Mouse (Mus musculus) retina, embryonic 14.5 days (tissue): ENCODE measurements around the gene Rnf40.

Experiments used
- DNase-seq: peaks from one replicate; pipeline ENCODE4 v3.0.0-alpha.2; 2015; ENCODE audit warnings: low spot score

Gene Rnf40

DNA sequence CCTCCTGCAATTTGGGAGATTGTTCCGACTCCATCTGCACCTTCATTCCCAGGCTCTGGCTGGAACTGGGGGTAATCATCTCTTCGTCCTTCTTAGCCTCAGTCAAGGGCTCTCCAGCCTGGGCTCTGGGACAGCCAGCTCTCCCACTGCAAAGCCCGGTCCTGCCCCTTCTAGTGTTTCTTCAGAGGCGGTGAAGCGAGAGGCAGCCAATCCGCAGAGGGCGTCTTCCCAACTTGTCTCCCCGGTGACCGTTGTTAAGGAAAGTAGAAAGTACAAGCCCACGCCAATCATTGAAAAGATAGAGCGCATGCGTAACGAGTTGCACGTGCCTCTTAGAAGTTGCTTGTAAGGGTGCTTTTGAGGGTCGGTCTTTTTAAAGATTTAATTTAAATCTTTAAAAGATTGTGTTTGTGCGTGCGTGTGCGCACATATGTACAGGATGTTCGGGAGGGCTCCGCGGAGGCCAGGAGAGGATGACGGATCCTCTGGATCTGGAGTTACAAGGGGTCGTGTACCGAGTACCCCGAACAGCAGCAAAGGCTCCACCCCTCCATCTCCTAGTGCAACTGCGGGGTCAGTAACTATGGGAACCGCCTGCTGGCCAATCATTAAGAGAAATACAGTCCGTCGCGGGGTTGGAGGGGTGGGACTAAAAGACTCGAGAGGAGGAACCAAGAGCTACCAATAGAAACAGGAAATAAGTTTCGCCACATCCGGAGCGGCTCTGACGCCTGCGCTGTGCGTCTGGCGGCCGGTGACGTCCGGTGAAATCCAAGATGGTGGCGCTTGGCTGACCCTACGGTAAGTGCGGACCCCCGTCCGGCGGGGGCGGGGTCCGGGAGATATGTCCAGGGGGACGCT lies at the start of gene Rnf40, which contains the start of gene Ccdc189:
Rnf40 (plus strand) TSS at position 757 of the 861 bp plus-strand sequence.
Ccdc189 (minus strand) TSS at position 585 of the 861 bp plus-strand sequence.
- peak; percentile 98 for DNase-seq

DNA sequence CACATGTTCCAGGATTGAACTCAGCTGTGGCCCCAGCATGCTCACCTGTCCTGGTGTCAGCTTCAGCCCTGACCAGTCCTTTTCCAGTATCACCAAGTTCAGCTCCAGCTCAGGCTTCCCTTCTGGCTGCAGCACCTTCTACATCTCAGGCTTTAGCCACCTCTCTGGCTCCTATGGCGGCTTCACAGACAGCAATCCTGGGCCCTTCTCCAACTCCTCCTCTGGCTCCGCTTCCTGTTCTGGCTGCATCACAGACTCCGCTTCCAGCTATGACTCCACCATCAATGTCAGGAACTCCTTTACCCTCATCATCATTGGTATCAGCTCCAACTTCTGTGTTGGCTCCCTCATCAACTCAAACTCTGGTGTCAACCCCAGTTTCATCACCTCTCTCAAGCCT lies 46.9 kb upstream of the Rnf40 start:
- DNase-seq: no peak

DNA sequence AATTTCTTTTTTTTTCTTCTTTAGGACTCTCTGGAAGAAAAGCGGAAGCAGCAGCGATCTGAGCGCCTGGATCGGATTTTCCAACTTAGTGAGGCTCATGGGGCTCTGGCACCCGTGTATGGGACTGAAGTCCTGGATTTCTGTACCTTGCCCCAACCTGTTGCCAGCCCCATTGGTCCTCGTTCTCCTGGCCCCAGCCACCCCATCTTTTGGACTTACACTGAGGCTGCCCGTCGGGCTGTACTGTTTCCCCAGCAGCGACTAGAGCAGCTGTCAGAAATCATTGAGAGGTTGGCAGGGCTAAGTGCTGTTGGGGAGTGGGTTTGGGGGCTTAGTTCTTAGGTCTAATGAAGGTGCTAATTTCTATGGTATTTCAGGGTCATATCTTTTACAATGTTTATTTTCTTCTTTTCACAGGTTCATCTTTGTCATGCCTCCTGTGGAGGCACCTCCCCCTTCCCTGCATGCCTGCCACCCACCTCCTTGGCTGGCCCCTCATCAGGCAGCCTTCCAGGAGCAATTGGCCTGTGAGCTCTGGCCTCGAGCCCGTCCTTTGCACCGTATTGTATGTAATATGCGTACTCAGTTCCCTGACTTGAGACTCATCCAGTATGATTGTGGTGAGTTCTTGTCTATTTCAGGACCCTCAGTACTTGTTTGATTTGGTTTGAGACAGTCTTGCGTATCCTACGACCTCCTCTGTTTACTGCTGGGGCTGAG lies 39.3 kb upstream of the Rnf40 start:
- no peak for DNase-seq

DNA sequence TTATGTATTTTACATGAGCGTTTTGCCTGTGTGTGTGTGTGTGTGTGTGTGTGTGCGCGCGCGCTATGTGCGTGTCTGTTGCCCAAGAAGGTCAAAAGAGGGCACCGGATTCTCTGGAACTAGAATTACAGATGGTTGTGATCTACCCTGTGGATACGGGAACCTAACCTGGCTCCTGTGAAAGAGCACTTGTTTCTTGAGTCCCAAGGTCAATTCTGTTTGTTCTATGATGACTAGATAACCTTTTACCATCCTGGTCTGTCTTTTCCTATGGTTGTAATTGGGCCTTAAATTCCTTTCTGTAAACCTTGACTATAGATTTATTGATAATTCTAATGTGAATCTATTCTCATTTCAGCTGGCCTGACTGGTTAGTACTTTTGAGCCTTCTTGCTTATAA lies 37.0 kb upstream of the Rnf40 start:
- no peak for DNase-seq

DNA sequence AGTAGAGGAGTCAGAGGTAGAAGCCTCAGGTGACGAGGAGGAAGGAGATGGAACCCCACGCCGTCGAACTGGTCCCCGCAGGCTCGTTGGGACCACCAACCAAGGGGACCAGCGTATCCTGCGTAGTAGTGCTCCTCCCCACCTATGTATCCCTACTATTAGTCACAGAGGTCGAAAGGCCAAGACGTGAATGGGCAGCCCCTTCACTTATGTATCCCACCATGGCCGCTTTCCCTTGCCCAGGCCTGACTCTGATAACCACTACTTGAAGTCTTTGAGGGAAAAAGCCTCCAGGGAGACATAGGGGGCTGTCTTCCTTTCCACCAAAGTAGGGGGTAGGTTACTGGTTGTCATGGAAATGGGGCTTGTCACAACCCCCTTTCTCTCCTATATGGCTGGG lies 28.0 kb upstream of the Rnf40 start:
- no peak for DNase-seq

DNA sequence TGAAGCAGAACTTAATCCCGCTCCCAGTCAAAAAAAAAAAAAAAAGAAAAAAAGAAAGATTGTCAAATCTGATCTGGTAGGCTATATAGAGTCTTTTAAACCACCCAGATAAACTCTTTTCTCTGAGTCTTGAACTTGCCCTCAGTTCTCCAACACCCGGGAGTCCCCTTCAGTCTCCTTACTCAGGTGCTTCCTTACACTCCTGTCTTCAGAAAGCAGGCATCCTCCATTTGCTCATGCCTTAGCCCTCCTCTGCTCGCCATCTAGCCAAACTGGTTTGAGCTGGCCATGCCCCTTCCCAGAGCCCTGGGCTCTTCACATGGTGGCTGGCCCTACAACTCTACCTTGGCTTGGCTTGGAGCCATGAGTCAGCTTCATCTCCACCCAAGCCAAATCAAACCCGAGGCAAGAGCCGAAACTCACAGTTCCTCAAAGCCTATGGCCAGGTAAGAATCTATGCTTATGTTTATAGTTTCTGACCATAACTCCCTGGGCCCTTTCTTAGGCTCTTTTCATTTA lies 27.2 kb upstream of the Rnf40 start, which contains the start of gene Tmem265:
Tmem265 (plus strand) TSS at position 51 of the 519 bp plus-strand sequence.
- DNase-seq: no peak

DNA sequence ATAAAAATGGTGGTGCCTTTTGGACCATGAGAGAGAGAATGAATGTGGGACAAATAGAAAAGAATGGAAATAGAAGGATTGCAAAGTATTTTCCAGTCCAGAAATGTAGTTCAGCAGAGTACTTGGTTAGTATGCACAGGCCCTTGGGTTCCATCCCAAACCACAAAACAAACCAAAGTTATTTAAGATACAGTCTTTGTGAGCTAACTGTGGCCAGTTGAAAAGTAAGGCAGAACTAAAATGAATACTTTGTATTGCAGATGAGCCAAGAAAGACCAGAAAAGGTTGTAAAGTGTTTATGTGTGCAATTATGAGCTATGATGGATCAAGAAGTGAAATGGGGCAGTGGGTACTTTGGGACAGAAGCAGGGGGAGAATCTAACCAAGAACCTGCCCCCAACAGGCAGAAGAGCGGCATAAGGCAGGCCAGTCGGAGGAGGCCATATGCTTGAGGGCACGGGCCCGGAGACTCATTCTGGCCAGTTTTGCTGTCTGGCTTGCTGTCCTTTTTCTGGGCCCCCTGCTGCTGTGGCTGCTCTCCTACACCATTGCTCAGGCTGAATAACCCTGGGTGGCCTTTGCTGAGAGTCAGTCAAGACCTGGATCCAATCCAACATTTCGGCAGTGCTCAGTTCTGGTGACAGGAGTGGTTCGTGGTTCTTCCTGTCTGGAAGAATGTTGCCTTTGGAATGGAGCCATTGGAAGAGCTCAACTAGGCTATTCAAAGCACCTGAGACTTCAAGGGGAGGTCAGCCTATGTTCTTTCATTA lies 24.0 kb upstream of the Rnf40 start:
- DNase-seq: no peak

DNA sequence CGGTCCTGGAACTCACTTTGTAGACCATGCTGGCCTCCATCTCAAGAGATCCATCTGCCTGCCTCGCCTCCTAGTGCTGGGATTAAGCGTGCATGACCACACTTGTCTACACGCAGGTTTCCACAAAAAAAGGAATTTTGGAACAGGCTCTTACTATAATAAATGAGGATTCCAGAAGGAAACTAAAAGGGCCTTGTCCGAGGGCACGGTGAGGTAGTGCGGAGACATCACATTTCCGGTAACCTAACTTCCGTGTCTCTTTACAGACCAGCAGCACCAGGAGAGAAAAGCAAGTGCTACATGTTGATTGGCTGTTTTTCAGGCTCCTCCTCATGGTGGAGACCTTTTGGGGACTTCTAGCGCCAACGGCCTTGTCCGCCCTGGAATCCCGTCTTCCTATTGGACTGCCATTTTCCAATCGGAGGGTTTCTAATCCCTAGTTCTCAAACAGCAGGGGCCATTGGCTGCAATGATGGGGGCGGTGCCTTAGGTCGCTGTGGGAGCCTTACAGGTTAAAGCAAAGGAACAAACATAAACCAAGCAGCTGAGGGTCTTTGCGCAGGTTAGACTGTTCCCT lies 15.6 kb upstream of the Rnf40 start, which contains the start of gene Phkg2:
Phkg2 (plus strand) TSS at position 446 of the 577 bp plus-strand sequence.
- peak; percentile 97 for DNase-seq

DNA sequence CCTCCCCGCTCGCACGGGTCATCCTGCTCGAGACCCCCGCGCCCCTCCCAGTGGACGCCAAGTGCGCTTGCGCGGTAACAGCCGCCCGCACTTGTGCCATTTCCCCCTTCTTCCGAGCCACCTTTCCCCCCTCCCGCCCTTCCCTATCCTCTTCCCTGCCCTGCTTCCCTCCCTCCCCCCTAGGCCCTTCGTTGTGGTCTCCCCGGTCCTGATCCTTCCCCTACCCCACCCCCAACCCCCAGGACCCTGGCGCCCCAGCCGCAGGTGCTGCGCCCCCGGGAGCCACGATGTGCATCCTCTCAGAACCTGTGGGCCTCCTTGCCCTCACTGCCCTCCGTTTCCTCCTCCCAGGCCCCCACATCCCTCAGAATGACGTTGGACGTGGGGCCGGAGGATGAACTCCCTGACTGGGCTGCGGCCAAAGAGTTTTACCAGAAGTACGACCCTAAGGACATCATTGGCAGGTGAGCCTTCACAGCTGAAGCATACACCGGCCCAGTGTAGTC lies 15.0 kb upstream of the Rnf40 start:
- peak; percentile 17 for DNase-seq

DNA sequence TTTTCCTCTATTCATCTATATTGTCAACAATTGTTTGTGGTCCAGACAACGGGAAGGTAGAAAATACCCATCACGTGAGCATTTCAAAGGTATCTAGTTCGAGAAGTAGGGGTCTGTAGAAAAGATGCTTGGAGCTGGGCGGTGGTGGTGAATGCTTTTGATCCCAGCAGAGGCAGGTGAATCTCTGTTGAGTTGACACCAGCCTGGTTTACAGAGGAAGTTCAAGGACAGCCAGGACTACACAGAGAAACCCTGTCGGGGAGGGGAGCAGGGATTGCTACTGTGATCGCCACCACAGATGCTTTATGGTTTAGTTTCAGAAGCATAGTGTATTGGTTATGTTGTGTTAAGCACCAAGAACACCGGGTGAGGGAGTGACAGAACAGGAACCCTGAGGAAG lies 14.5 kb upstream of the Rnf40 start:
- DNase-seq: no peak

DNA sequence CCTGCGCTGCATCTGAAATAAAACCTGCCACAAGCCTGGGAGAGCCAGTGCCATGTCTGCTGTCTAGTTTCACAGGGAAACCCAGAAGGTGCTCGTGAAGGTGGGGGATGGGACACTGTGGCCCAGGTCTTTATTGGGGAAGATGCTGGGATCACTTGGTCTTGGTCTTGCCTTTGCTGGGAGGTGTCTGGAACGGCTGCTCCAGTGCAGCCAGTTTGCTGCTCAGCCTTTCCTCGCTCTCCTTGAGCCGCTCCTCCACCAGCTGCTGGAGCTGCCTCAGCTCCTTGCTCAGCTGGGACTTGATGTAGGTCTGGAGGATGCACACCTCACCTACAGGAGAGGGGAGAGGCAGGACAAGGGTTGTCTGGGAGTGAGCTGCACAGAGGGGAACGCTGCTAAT lies 5.3 kb upstream of the Rnf40 start:
- no peak for DNase-seq

DNA sequence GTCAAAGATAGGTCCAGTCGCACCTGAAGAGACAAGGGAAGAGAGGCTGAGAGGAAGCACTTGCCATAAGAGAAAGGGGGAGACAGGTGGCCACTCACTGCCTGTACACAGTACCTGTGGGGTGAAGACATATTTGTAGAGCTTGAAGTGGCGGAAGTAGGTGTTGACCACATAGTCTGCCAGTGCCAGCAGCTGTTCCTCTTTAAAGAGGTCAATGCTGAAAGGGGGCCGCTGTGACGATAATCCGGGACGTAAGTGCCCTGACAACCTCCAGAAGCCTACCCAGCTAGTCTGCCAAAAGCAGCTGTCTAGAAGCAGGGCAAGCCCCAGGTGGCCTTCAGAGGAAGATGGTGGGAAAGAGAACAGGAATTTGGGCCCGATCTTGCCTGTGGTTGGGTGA lies 3.5 kb upstream of the Rnf40 start:
- no peak for DNase-seq

DNA sequence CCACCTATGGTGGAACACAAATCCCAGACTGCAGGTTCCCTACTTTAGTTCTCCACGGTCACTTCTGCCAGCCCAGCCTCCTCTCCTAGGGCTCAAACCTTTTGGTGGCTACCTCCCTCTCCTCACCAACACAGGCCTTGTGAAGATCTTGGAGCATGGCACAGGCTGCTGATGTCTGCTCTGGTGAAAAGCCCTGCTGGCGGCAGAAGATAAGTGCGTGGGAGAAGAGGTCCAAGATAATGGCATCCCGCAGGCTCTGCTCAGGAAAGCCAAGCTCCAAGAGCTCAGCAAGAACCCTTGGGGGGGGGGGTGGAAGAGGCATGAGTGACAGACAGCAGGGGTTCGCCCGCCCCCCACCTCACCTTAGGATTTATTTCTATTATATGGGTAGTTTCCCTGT lies 2.4 kb upstream of the Rnf40 start:
- no peak for DNase-seq

DNA sequence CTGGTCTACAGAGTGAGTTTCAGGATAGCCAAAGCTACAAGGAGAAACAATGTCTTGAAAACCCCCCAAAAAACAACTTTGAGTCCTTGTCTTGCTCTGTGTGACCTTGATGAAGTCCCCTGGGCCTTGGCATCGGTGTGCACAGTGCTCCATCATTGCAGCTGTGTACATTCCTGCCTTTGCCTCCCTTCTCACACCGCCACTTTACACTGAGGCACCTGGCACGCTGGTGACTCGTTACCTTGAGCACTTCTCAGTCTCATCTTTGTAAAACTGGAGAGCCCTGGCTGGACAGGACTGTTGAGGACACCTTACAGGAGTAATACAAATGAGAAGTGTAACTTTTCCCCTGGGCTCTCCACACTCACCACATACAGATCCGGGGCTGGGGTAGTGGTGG lies 1.4 kb upstream of the Rnf40 start:
- no peak for DNase-seq

DNA sequence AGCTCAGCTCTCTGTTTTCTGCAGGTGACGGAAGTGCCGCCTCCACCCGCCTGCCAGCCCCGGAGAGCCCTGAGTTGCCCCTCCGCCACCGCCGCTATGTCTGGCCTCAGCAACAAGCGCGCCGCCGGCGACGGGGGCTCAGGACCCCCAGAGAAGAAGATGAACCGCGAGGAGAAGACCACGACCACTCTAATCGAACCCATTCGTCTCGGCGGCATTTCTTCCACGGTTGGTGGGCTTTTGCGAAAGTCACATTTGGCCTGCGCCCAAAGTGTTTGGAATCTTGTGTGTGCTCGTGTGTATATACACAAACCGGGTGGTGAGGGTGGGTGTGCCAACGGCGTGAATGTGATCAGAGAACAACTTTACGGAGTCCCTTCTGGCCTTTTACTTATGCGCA lies 334 bp downstream of the Rnf40 start:
- no peak for DNase-seq

DNA sequence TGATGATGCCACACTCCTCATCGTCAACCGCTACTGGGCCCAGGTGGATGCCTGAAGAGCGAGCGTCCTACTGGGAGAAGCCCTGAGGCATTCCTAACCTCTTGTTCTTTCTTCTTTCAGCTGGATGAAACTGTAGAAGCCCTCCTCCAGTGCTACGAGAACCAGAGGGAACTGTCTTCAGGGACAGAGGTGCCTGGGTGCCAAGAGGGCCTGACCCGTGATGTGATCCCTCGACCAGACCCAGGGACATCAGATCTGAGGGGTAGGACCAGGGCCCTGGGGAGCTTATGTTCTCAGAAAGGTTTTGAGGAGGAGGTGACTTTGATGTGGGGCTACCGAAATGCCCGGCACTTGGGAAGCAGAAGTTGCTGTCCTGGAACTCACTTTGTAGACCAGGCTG lies 1.1 kb downstream of the Rnf40 start:
- no peak for DNase-seq

DNA sequence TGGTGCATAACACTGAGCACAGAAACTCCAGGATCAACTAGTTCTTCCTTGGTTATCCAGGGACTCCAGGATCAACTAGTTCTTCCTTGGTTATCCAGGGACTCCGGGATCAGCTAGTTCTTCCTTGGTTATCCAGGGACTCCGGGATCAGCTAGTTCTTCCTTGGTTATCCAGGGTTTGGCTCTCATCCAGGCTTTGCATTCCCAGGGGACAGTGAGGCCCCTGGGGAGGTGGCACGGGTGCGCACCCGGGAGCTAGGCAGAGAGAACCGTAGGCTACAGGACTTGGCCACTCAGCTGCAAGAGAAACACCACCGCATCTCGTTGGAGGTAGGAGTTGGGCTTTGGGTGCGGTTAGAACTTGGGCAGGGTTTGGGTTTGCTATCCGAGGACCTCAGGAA lies 2.5 kb downstream of the Rnf40 start:
- no peak for DNase-seq

DNA sequence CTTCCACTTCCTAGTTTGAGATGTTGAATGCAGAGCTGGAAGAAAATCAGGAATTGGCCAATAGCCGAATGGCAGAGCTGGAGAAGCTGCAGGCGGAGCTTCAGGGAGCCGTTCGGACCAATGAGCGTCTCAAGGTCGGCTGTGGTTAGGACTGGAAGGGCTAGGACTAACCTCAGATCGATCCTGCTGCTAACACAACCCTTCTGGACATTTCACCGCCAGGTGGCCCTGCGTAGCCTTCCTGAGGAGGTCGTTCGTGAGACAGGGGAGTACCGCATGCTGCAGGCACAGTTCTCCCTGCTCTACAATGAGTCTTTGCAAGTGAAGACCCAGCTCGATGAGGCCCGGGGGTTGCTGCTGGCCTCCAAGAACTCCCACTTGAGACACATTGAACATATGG lies 4.0 kb downstream of the Rnf40 start:
- no peak for DNase-seq

DNA sequence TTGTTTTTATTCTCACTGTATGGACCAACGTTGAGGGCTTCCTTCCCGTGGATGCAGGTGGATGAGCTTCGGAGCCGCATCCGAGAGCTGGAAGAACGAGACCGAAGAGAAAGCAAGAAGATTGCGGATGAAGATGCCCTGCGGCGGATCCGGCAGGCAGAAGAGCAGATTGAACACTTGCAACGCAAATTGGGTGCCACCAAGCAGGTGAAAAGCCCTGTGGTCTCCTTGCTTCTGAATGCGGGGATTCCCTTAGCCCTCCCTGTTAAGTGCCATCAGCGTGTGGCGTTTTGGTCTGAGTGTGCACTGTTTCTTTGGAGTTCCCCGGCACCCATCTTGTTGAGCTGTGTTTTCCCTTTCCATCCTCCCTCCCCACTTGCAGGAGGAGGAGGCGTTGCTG lies 8.2 kb downstream of the Rnf40 start:
- no peak for DNase-seq

DNA sequence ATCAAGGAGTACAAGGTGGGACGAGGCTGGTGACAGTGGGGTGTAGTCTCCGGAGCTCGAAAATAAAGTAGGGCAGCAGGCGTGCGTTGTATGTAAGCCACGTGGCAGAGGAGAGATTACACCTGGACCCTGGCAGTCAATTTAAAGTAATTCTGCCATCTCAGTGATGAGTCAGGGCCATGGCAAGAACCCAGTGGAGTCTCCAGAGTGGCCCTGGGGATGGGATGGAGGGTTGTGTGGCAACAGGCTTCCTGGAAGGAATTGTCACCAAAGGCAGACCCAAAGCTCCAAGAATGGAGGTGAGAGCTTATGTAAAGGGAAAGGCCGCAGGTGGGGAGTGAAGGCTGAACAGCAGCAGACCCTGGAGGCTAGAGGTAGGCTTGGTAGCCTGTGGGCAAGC lies 12.0 kb downstream of the Rnf40 start:
- no peak for DNase-seq

DNA sequence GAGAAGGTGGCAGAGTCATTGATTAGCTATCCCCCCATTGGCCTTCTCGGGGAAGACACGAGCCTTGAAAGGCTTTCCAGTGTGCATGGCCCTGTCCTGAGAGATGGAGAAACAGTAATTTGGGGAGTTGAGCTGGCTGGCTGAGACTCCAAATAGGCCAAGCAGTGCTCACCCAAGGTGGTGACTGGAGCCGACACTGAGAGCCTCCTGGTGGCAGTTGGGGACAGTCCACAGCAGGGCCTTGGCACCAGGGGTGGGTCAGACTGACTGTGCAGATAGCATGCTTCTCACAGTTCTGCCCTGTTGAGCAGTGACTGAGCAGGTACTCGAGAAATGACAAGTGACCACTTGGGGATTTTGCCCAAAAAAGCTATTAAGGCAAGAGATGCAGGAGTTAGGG lies 13.2 kb downstream of the Rnf40 start:
- no peak for DNase-seq

DNA sequence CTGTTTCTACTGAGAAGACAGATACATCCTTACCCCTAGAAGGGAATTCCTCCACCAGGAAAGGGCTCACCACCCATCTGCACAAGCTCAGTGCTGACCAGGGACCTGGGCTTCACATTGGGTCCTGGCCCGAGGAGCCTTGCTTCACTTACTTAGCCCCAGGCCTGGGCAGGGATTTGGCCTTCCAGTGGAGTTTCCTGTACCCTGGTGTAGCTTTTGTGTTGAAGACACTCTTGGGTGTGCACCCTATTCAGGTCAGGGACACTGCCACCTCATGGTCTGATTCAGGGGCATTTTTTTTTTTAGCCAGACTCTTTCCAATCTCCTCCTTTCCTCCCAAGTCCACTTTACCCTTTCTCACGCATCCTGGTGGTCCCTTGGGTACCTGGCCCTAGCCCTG lies 14.3 kb downstream of the Rnf40 start:
- no peak for DNase-seq
